Mouse (Mus musculus) embryonic facial prominence, embryonic 11.5 days (tissue): ENCODE measurements around the gene Smarca4. TPM values are rescaled to one million over a fixed set of nuclear protein-coding genes. Genes with fewer than 3 reads are reported as not detected.
A peak's percentile ranks its signal among the peaks of the same experiment; 100 is the strongest.

Experiments used
- ATAC-seq: fragments of 200-750 bp; cut with Nextera tagmentation; replicated peaks from 2 replicates; pipeline ENCODE4 v1.8.0; 2017; ENCODE audit warnings: low read depth; ENCODE audit not compliant: insufficient number of reproducible peaks, low FRiP score, low TSS enrichment
- DNase-seq: peaks from one replicate; pipeline ENCODE4 v3.0.0-alpha.2; 2015; ENCODE audit warnings: low spot score
- H3K27ac ChIP-seq: fragments of 300-500 bp; sonication (generic); replicated peaks from 2 replicates; pipeline ENCODE4 v1.5.1; 2014; ENCODE audit warnings: mild to moderate bottlenecking, low read depth, low read length, control low read depth
- H3K27me3 ChIP-seq: fragments of 300-500 bp; sonication (generic); 2 replicates; pipeline ENCODE4 v1.6.1; 2014; ENCODE audit warnings: mild to moderate bottlenecking, low read length, moderate library complexity, mixed read lengths; ENCODE audit not compliant: control insufficient read depth, insufficient read depth
- H3K36me3 ChIP-seq: fragments of 300-500 bp; sonication (generic); replicated peaks from 2 replicates; pipeline ENCODE4 v1.6.1; 2014; ENCODE audit warnings: low read depth, mild to moderate bottlenecking, low read length, moderate library complexity, mixed read lengths; ENCODE audit not compliant: control insufficient read depth, insufficient read depth
- H3K4me1 ChIP-seq: fragments of 300-500 bp; sonication (generic); 2 replicates; pipeline ENCODE4 v1.6.1; 2014; ENCODE audit warnings: low read length, mixed read lengths; ENCODE audit not compliant: control insufficient read depth, insufficient read depth
- H3K4me2 ChIP-seq: fragments of 300-500 bp; sonication (generic); 2 replicates; pipeline ENCODE4 v1.6.1; 2014; ENCODE audit warnings: low read depth, mild to moderate bottlenecking, control low read depth, low read length, moderate library complexity
- H3K4me3 ChIP-seq: fragments of 300-500 bp; sonication (generic); 2 replicates; pipeline ENCODE4 v1.5.1; 2014; ENCODE audit warnings: low read depth, low read length, control low read depth
- H3K9ac ChIP-seq: fragments of 300-500 bp; sonication (generic); replicated peaks from 2 replicates; pipeline ENCODE4 v1.6.1; 2014; ENCODE audit warnings: mild to moderate bottlenecking, control low read depth, low read length
- H3K9me3 ChIP-seq: fragments of 300-500 bp; sonication (generic); replicated peaks from 2 replicates; pipeline ENCODE4 v1.6.1; 2016; ENCODE audit warnings: mild to moderate bottlenecking, low read length, inconsistent platforms, mixed read lengths; ENCODE audit not compliant: control insufficient read depth
- WGBS: fragments of 180-500 bp; shearing (Covaris S2); extraction: QIAGEN DNeasy Blood & Tissue Kit; methylation state at CpG from one replicate; pipeline ENCODE4 v1.1.7; 2014; 5-methylcytosine and 5-hydroxymethylcytosine counted together
- polyA plus RNA-seq: library from polyadenylated mRNA; unstranded; fragments of >200 nt; fragmentation: Nextera tagmentation; extraction: Ambion mirVana; gene quantifications from 2 replicates; pipeline ENCODE4 v1.2.1, GENCODE M21; 2014

The Smarca4 gene
- polyA plus RNA-seq, 1 experiment from 2014 or later = 106 TPM

DNA sequence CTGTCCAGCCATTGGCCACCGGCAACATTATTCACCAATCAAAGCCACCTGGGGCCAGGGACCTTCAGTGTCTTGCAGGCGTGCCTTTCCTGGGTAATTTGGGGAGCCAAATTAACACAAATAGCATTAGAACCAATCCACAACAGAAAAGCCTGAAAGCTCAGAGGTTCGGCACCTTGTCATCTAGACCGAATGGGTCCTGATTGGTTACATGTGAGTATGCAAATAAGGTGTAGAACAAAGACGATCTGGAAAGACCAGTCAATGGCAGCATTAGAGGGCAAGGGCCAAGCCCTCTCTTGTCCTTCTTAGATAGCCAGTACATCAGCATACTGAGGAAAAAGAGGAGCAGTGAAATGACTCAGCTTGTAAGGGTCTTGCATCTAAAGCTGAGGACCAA, 10.1 kb upstream of the Smarca4 start:
- no peak for DNase-seq
- no peaks in the 10 kb centered on the region for H3K9me3 ChIP-seq
- no peak overlapping the region for H3K27ac ChIP-seq
- H3K9ac ChIP-seq = no peak overlapping the region
- no peak overlapping the region for H3K4me2 ChIP-seq
- H3K27me3 ChIP-seq = no peaks in the 10 kb centered on the region
- H3K4me3 ChIP-seq = no peak overlapping the region
- H3K36me3 ChIP-seq = no peaks in the 10 kb centered on the region
- 64% methylated on average over 5 of the region's 5 CpGs for WGBS
- no peak for ATAC-seq
- H3K4me1 ChIP-seq = no peaks in the 10 kb centered on the region

DNA sequence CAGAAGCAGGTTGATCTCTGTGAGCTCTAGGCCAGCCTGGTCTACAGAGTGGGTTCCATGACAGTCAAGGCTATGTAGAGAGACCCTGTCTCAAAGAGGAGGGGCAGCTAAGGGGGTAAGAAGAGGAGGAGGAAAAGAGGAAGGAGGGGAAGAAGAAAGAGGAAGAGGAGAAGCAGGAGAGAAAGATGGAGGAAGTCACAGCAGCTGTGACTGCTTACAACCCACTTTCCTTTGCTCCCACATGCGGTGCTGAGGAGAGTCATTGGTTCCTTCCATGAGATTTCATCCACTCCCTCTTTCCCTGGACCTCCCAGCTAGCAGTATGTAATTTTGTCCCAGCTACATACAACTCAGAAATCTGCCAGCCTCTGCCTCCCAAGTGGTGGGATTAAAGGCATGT, 9.3 kb upstream of the Smarca4 start:
- ATAC-seq = no peak
- Histone ChIP-seq H3K4me3 (no peak overlapping the region), H3K4me2 (no peak overlapping the region), H3K27me3 (no peaks in the 10 kb centered on the region), H3K9ac (no peak overlapping the region), H3K4me1 (no peaks in the 10 kb centered on the region), H3K9me3 (no peaks in the 10 kb centered on the region), H3K36me3 (no peaks in the 10 kb centered on the region), H3K27ac (no peak overlapping the region)
- no peak for DNase-seq
- 87% methylated on average over 1 of the region's 1 CpGs for WGBS

DNA sequence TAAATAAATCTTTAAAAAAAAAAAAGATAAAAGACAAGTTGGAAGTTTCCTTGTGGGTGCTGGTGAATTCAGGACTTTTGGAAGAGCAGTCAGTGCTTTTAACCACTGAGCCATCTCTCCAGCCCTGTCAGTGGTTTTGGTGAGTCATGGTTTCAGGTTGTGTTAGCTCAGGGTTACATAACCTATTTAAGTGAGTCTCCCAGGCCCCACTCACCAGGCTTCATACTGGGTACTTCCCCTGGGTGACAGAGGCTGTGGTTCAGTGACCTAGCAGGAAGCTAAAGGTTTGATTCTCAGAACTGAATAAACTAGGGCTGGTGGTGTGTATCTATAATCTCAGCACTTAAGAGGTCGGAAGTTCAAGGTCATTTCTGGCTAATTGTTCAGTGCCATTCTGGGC, 6.1 kb upstream of the Smarca4 start:
- Histone ChIP-seq H3K27ac (no peak overlapping the region), H3K9ac (no peak overlapping the region), H3K9me3 (no peaks in the 10 kb centered on the region), H3K4me1 (no peaks in the 10 kb centered on the region), H3K4me3 (no peak overlapping the region), H3K27me3 (no peaks in the 10 kb centered on the region), H3K4me2 (no peak overlapping the region), H3K36me3 (no peaks in the 10 kb centered on the region)
- DNase-seq (no peak), ATAC-seq (no peak)
- WGBS = 92% methylated on average over 1 of the region's 1 CpGs

DNA sequence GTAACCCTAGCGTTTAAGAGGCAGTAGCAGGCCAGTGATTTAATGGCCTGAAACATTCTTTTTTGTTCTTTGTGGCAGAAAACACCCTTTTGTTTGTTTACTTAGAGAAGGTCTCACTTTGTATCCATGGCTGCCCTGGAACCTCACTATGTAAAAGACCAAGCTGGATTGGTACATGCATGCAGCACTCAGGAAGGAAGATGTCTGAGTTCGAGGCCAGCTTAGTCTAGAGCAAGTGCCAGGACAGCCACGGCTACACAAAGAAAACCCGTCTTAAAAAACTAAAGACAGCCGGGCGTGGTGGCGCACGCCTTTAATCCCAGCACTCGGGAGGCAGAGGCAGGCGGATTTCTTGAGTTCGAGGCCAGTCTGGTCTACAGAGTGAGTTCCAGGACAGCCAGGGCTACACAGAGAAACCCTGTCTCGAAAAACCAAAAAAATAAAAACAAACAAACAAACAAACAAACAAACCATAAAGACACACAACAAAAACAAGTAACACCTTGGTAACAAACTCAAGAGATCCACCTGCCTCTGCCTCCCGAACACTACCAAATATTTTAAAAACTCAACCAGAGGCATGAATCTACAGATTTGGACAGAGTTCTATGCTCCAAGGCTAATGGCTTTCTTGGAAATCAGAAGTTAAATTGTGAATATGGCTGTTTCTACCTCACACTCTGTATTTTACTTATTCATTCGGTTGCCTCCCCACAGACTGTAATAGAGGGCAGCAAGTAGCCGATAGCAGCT, 929 bp upstream of the Smarca4 start:
- no peaks in the 10 kb centered on the region; the same call in 1 of the 2 replicates for H3K36me3 ChIP-seq
- H3K27ac ChIP-seq = peak overlapping the region; percentile 95
- no peak for ATAC-seq
- no peaks in the 10 kb centered on the region for H3K9me3 ChIP-seq
- H3K4me1 ChIP-seq = no peaks in the 10 kb centered on the region
- H3K4me2 ChIP-seq = peak overlapping the region; percentile 73
- H3K9ac ChIP-seq = peak overlapping the region; percentile 83
- DNase-seq = no peak
- peak overlapping the region; percentile 47 for H3K4me3 ChIP-seq
- 80% methylated on average over 15 of the region's 15 CpGs for WGBS
- H3K27me3 ChIP-seq = no peaks in the 10 kb centered on the region

DNA sequence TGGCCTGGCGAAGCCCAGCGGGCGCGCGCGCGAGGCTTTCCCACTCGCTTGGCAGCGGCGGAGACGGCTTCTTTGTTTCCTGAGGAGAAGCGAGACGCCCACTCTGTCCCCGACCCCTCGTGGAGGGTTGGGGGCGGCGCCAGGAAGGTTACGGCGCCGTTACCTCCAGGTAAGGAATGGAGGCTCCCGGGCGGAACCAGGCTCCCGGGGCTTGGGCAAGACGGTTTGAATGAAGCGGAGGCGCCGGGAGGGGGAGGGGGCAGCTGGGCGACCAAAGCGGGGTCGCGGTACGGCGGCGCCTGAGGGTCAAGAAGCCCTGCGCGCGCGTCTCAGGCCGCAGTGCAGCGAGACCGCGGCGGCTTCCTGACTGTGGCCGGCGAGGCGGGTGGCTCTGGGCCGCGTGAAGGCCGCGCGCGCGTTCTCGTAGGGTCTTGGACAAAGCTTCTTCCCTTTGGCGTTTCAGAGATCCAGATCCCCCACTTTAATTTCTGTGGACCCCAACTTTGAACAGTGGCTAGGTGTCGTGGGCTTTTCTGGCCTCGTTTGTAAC, 338 bp downstream of the Smarca4 start:
- Histone ChIP-seq H3K36me3 (no peaks in the 10 kb centered on the region; the same call in 1 of the 2 replicates), H3K27me3 (no peaks in the 10 kb centered on the region), H3K4me3 (peak overlapping the region; percentile 75), H3K4me1 (no peaks in the 10 kb centered on the region), H3K9me3 (no peaks in the 10 kb centered on the region), H3K9ac (peak overlapping the region; percentile 96), H3K27ac (peak overlapping the region; percentile 95), H3K4me2 (peak overlapping the region; percentile 59)
- 0% methylated on average over 47 of the region's 57 CpGs for WGBS
- peak; percentile 78 for ATAC-seq
- DNase-seq = peak; percentile 91

DNA sequence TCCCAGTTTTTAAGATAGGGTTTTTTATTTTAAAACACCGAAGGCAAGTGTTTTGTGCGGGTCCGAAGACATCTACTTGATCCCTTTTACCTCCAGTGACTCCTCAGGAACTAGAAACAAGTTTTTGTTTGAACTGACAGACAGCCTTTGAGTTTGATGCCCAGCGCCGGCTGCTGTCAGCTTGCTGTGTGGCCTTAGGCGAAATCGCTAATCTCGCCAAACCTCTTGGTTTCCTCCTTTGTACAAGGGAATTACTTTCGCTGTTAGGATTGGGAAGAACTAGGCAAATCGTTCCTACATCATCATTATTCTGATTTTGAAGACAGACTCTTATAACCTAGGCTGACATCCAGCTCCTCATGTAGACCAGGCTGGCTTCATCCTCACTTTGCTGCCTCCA, 1.1 kb downstream of the Smarca4 start:
- H3K4me2 ChIP-seq = peak overlapping the region; percentile 59
- H3K27ac ChIP-seq = peak overlapping the region; percentile 95
- ATAC-seq (no peak), DNase-seq (peak; percentile 50)
- no peaks in the 10 kb centered on the region; the same call in 1 of the 2 replicates for H3K36me3 ChIP-seq
- no peaks in the 10 kb centered on the region for H3K9me3 ChIP-seq
- peak overlapping the region; percentile 75 for H3K4me3 ChIP-seq
- peak overlapping the region; percentile 96 for H3K9ac ChIP-seq
- no peaks in the 10 kb centered on the region for H3K27me3 ChIP-seq
- H3K4me1 ChIP-seq = no peaks in the 10 kb centered on the region
- 7% methylated on average over 10 of the region's 10 CpGs for WGBS

DNA sequence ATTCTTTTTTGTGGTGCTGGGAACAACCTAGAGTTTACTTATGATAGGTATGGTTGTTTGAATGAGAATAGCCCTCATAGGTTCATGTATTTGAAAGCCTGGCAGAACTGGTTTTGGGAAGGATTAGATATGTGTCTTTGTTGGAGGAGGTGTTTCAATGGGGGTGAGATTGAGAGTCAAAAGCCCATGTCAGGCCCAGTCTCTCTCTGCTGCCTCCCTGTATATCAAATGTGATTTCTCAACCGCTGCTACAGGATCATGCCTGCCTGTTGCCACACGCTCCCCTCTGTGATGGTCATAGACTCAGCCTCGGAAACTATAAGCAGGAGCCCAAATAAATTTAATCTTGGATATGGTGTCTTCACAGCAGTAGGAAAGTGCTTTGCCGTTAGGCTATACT, 4.3 kb downstream of the Smarca4 start:
- DNase-seq (no peak), ATAC-seq (no peak)
- 82% methylated on average over 4 of the region's 4 CpGs for WGBS
- H3K9ac ChIP-seq = no peak overlapping the region
- H3K9me3 ChIP-seq = no peaks in the 10 kb centered on the region
- no peaks in the 10 kb centered on the region; the same call in 1 of the 2 replicates for H3K36me3 ChIP-seq
- no peak overlapping the region for H3K27ac ChIP-seq
- no peak overlapping the region for H3K4me3 ChIP-seq
- H3K4me1 ChIP-seq = no peaks in the 10 kb centered on the region
- H3K4me2 ChIP-seq = no peak overlapping the region
- no peaks in the 10 kb centered on the region for H3K27me3 ChIP-seq

DNA sequence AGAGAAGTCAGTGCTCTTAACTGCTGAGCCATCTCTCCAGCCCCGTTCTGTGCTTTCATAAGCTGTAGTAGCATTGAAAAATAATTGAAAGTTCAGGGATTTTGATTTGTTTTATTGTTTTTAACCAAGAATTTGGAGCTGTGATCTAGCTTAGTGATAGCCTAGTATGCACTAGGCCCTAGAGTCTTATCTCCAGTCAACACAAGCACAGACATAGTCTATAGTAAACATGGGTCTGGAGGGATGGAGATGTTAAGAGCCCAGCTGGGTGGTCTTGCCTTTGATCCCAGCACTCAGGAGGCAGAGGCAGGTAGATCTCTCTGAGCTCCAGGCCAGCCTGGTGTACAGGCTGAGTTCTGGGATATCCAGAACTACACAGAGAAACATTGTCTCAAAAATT, 6.7 kb downstream of the Smarca4 start:
- no peak overlapping the region for H3K4me2 ChIP-seq
- H3K36me3 ChIP-seq = no peaks in the 10 kb centered on the region; the same call in 1 of the 2 replicates
- WGBS = 95% methylated on average over 1 of the region's 1 CpGs

More for the DNA sequence above, 6.7 kb downstream of the Smarca4 start:
- Histone ChIP-seq H3K27ac (no peak overlapping the region), H3K9me3 (no peaks in the 10 kb centered on the region), H3K27me3 (no peaks in the 10 kb centered on the region), H3K9ac (no peak overlapping the region), H3K4me3 (no peak overlapping the region), H3K4me1 (no peaks in the 10 kb centered on the region)
- DNase-seq (no peak), ATAC-seq (no peak)
